Mouse (Mus musculus) myocyte (in vitro differentiated cells): ENCODE results near the gene Src.

Experiments used
- MYOG ChIP-seq, 3 experiments: IDR thresholded peaks; one replicate each; pipeline ENCODE4 v1.6.1; 2011; ENCODE audit warnings: control low read depth in 2 of 3, low read depth in 2 of 3, mild to moderate bottlenecking in 2 of 3; ENCODE audit not compliant: insufficient read length in 2 of 3, control insufficient read depth in 1 of 3, insufficient read depth in 1 of 3
- POLR2A ChIP-seq: IDR thresholded peaks from one replicate; pipeline ENCODE4 v1.6.1; 2011; ENCODE audit warnings: low read depth, mild to moderate bottlenecking, control low read depth, moderate library complexity; ENCODE audit not compliant: insufficient read length
- POLR2AphosphoS2 ChIP-seq: IDR thresholded peaks from one replicate; pipeline ENCODE4 v1.6.1; 2011; ENCODE audit warnings: low read depth, control low read depth; ENCODE audit not compliant: insufficient read length
- TCF12 ChIP-seq: IDR thresholded peaks from one replicate; pipeline ENCODE4 v1.6.1; 2011; ENCODE audit warnings: mild to moderate bottlenecking, control low read depth; ENCODE audit not compliant: poor library complexity, insufficient read depth, severe bottlenecking
- USF1 ChIP-seq: IDR thresholded peaks from one replicate; pipeline ENCODE4 v1.6.1; 2011; ENCODE audit warnings: low read depth, mild to moderate bottlenecking, control low read depth, moderate library complexity

GRCm38 (mm10) chr2:157478651-157479050 lies 60.4 kb downstream of the Src start:
- TF ChIP-seq USF1 (no peak), POLR2A (no peak), TCF12 (no peak), POLR2AphosphoS2 (no peak), MYOG (IDR thresholded peaks at IDR 0.05; ENCODE audit: control insufficient read depth in 1 of 3, insufficient read depth in 1 of 3, insufficient read length in 2 of 3, low read depth in 2 of 3) (no peak)
